Mouse (Mus musculus): ENCODE measurements at regions not wholly inside any gene's neighbourhood (a gene's known extent, or its start where the extent isn't known, plus 50 kb on each side); places are given as distances from the start of the nearest gene placed in this dataset.

GRCm38 (mm10) chr15:42900056-42900455 lies 2765.9 kb downstream of the 9330182O14Rik start:
- Histone ChIP-seq H3K9me3 (ENCODE audit: control insufficient read depth, low read length) (no peaks in the 10 kb centered on the region), H3K4me1 (replicated peaks; ENCODE audit: control insufficient read depth, insufficient read depth, low read length) (no peaks in the 10 kb centered on the region), H3K9ac (ENCODE audit: low read depth, low read length) (no peak overlapping the region), H3K27ac (ENCODE audit: low read depth, low read length) (no peak overlapping the region), H3K36me3 (ENCODE audit: control insufficient read depth, insufficient read depth, low read length) (no peaks in the 10 kb centered on the region), H3K4me3 (ENCODE audit: low read depth, low read length) (no peak overlapping the region), H3K27me3 (ENCODE audit: control insufficient read depth, insufficient read depth, low read length) (no peaks in the 10 kb centered on the region), H3K4me2 (replicated peaks; ENCODE audit: low read depth, low read length) (no peak overlapping the region)
- 91% methylated on average over 7 of the region's 7 CpGs for WGBS
- no peak for ATAC-seq (ENCODE audit: low FRiP score)
- no peak for DNase-seq (ENCODE audit: low spot score)

- Histone ChIP-seq H3K4me1 (replicated peaks; ENCODE audit: control insufficient read depth, insufficient read depth, low read length) (no peaks in the 10 kb centered on the region), H3K36me3 (ENCODE audit: control insufficient read depth, insufficient read depth, low read length) (no peaks in the 10 kb centered on the region), H3K27ac (ENCODE audit: low read depth, low read length) (no peak overlapping the region), H3K9ac (ENCODE audit: low read depth, low read length) (no peak overlapping the region), H3K27me3 (ENCODE audit: control insufficient read depth, insufficient read depth, low read length) (no peaks in the 10 kb centered on the region), H3K4me2 (replicated peaks; ENCODE audit: low read depth, low read length) (no peak overlapping the region), H3K9me3 (ENCODE audit: control insufficient read depth, low read length) (no peaks in the 10 kb centered on the region), H3K4me3 (ENCODE audit: low read depth, low read length) (no peak overlapping the region)
- ATAC-seq (ENCODE audit: low FRiP score), result no peak
- 85% methylated on average over 3 of the region's 3 CpGs for WGBS
- no peak for DNase-seq (ENCODE audit: low spot score)
Observed at GRCm38 (mm10) chr15:42901782-42902181, 2767.6 kb downstream of the 9330182O14Rik start.

- Histone ChIP-seq H3K27me3 (ENCODE audit: control insufficient read depth, insufficient read depth, low read length) (no peaks in the 10 kb centered on the region), H3K4me3 (ENCODE audit: low read depth, low read length) (no peak overlapping the region), H3K27ac (ENCODE audit: low read depth, low read length) (no peak overlapping the region), H3K4me1 (replicated peaks; ENCODE audit: control insufficient read depth, insufficient read depth, low read length) (no peaks in the 10 kb centered on the region), H3K9ac (ENCODE audit: low read depth, low read length) (no peak overlapping the region), H3K36me3 (ENCODE audit: control insufficient read depth, insufficient read depth, low read length) (no peaks in the 10 kb centered on the region), H3K4me2 (replicated peaks; ENCODE audit: low read depth, low read length) (no peak overlapping the region), H3K9me3 (ENCODE audit: control insufficient read depth, low read length) (no peaks in the 10 kb centered on the region)
- ATAC-seq (ENCODE audit: low FRiP score) (no peak), DNase-seq (ENCODE audit: low spot score) (no peak)
- WGBS, result 87% methylated on average over 2 of the region's 2 CpGs
Observed at GRCm38 (mm10) chr15:42911357-42911756, 2777.2 kb downstream of the 9330182O14Rik start.

- no peaks in the 10 kb centered on the region for H3K27me3 ChIP-seq (ENCODE audit: control insufficient read depth, insufficient read depth, low read length)
- H3K4me1 ChIP-seq (replicated peaks; ENCODE audit: control insufficient read depth, insufficient read depth, low read length), result no peaks in the 10 kb centered on the region
- H3K4me3 ChIP-seq (ENCODE audit: low read depth, low read length), result no peak overlapping the region
- ATAC-seq (ENCODE audit: low FRiP score) (peak; percentile 59), DNase-seq (ENCODE audit: low spot score) (peak; percentile 9)
- H3K36me3 ChIP-seq (ENCODE audit: control insufficient read depth, insufficient read depth, low read length), result no peaks in the 10 kb centered on the region
- no peak overlapping the region for H3K4me2 ChIP-seq (replicated peaks; ENCODE audit: low read depth, low read length)
- no peaks in the 10 kb centered on the region for H3K9me3 ChIP-seq (ENCODE audit: control insufficient read depth, low read length)
- 46% methylated on average over 4 of the region's 4 CpGs for WGBS
- no peak overlapping the region for H3K27ac ChIP-seq (ENCODE audit: low read depth, low read length)
- no peak overlapping the region for H3K9ac ChIP-seq (ENCODE audit: low read depth, low read length)
Observed at GRCm38 (mm10) chr15:42912880-42913279, 2778.7 kb downstream of the 9330182O14Rik start.

DNA sequence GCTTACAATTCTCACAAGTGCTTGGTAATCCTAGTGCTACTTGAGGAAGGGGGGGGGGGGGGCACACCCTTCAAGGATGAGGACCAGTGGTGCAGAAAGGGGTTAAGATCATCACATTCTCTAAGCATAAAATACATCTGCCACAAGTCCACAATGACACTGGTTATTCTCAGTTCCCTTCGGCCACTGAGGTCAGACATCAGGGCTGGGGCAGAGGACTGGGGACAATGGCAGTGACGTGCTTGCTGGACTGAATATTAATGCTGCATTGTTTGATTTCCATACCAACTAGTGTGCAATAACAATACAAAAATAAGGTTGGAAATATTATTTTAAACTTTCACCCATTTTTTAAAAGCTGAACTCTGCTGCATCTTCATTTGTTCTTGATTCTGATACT lies 2779.1 kb downstream of the 9330182O14Rik start:
- 28% methylated on average over 2 of the region's 2 CpGs for WGBS
- no peak overlapping the region for H3K4me3 ChIP-seq (ENCODE audit: low read depth, low read length)
- ATAC-seq (ENCODE audit: low FRiP score) (peak; percentile 80), DNase-seq (ENCODE audit: low spot score) (peak; percentile 8)
- H3K27ac ChIP-seq (ENCODE audit: low read depth, low read length), result no peak overlapping the region
- H3K36me3 ChIP-seq (ENCODE audit: control insufficient read depth, insufficient read depth, low read length), result no peaks in the 10 kb centered on the region
- H3K4me1 ChIP-seq (replicated peaks; ENCODE audit: control insufficient read depth, insufficient read depth, low read length), result no peaks in the 10 kb centered on the region
- no peak overlapping the region for H3K4me2 ChIP-seq (replicated peaks; ENCODE audit: low read depth, low read length)
- H3K27me3 ChIP-seq (ENCODE audit: control insufficient read depth, insufficient read depth, low read length), result no peaks in the 10 kb centered on the region
- H3K9ac ChIP-seq (ENCODE audit: low read depth, low read length), result no peak overlapping the region
- no peaks in the 10 kb centered on the region for H3K9me3 ChIP-seq (ENCODE audit: control insufficient read depth, low read length)

- no peak overlapping the region for H3K4me3 ChIP-seq (ENCODE audit: low read depth, low read length)
- no peak overlapping the region for H3K4me2 ChIP-seq (replicated peaks; ENCODE audit: low read depth, low read length)
- H3K27me3 ChIP-seq (ENCODE audit: control insufficient read depth, insufficient read depth, low read length), result no peaks in the 10 kb centered on the region
- peak; percentile 70; the same call in 1 of the 2 replicates for ATAC-seq (ENCODE audit: low FRiP score)
- no peak overlapping the region for H3K27ac ChIP-seq (ENCODE audit: low read depth, low read length)
- 11% methylated on average over 3 of the region's 3 CpGs for WGBS
- no peaks in the 10 kb centered on the region for H3K36me3 ChIP-seq (ENCODE audit: control insufficient read depth, insufficient read depth, low read length)
- DNase-seq (ENCODE audit: low spot score), result peak; percentile 82
- H3K9me3 ChIP-seq (ENCODE audit: control insufficient read depth, low read length), result no peaks in the 10 kb centered on the region
- H3K9ac ChIP-seq (ENCODE audit: low read depth, low read length), result no peak overlapping the region
- no peaks in the 10 kb centered on the region for H3K4me1 ChIP-seq (replicated peaks; ENCODE audit: control insufficient read depth, insufficient read depth, low read length)
Observed at GRCm38 (mm10) chr15:42914099-42914498, 2779.9 kb downstream of the 9330182O14Rik start.

GRCm38 (mm10) chr15:42915195-42915594 lies 2781.0 kb downstream of the 9330182O14Rik start:
- DNase-seq (ENCODE audit: low spot score) (no peak), ATAC-seq (ENCODE audit: low FRiP score) (no peak)
- Histone ChIP-seq H3K4me2 (replicated peaks; ENCODE audit: low read depth, low read length) (no peak overlapping the region), H3K27ac (ENCODE audit: low read depth, low read length) (no peak overlapping the region), H3K4me1 (replicated peaks; ENCODE audit: control insufficient read depth, insufficient read depth, low read length) (no peaks in the 10 kb centered on the region), H3K36me3 (ENCODE audit: control insufficient read depth, insufficient read depth, low read length) (no peaks in the 10 kb centered on the region), H3K27me3 (ENCODE audit: control insufficient read depth, insufficient read depth, low read length) (no peaks in the 10 kb centered on the region), H3K9ac (ENCODE audit: low read depth, low read length) (no peak overlapping the region), H3K9me3 (ENCODE audit: control insufficient read depth, low read length) (no peaks in the 10 kb centered on the region), H3K4me3 (ENCODE audit: low read depth, low read length) (no peak overlapping the region)
- 86% methylated on average over 11 of the region's 11 CpGs for WGBS

GRCm38 (mm10) chr15:42921618-42922017 lies 2787.5 kb downstream of the 9330182O14Rik start:
- DNase-seq (ENCODE audit: low spot score), result no peak
- Histone ChIP-seq H3K9me3 (ENCODE audit: control insufficient read depth, low read length) (no peaks in the 10 kb centered on the region), H3K4me1 (replicated peaks; ENCODE audit: control insufficient read depth, insufficient read depth, low read length) (no peaks in the 10 kb centered on the region), H3K4me3 (ENCODE audit: low read depth, low read length) (no peak overlapping the region), H3K36me3 (ENCODE audit: control insufficient read depth, insufficient read depth, low read length) (no peaks in the 10 kb centered on the region), H3K27me3 (ENCODE audit: control insufficient read depth, insufficient read depth, low read length) (no peaks in the 10 kb centered on the region), H3K9ac (ENCODE audit: low read depth, low read length) (no peak overlapping the region), H3K4me2 (replicated peaks; ENCODE audit: low read depth, low read length) (no peak overlapping the region), H3K27ac (ENCODE audit: low read depth, low read length) (no peak overlapping the region)
- ATAC-seq (ENCODE audit: low FRiP score), result no peak
- 67% methylated on average over 3 of the region's 3 CpGs for WGBS

- ATAC-seq (ENCODE audit: low FRiP score), result no peak
- no peaks in the 10 kb centered on the region for H3K4me1 ChIP-seq (replicated peaks; ENCODE audit: control insufficient read depth, insufficient read depth, low read length)
- no peak overlapping the region for H3K4me3 ChIP-seq (ENCODE audit: low read depth, low read length)
- no peak for DNase-seq (ENCODE audit: low spot score)
- H3K9ac ChIP-seq (ENCODE audit: low read depth, low read length), result no peak overlapping the region
- 82% methylated on average over 4 of the region's 4 CpGs for WGBS
- H3K27me3 ChIP-seq (ENCODE audit: control insufficient read depth, insufficient read depth, low read length), result no peaks in the 10 kb centered on the region
- no peak overlapping the region for H3K4me2 ChIP-seq (replicated peaks; ENCODE audit: low read depth, low read length)
- H3K36me3 ChIP-seq (ENCODE audit: control insufficient read depth, insufficient read depth, low read length), result no peaks in the 10 kb centered on the region
- no peaks in the 10 kb centered on the region for H3K9me3 ChIP-seq (ENCODE audit: control insufficient read depth, low read length)
- no peak overlapping the region for H3K27ac ChIP-seq (ENCODE audit: low read depth, low read length)
Observed at GRCm38 (mm10) chr15:42928331-42928730, 2794.2 kb downstream of the 9330182O14Rik start.

Measured in hindbrain, embryonic 11.5 days (tissue).